Mouse (Mus musculus): ENCODE results near the gene Ormdl3.

- no peak for TF ChIP-seq RCOR1 (IDR thresholded peaks at IDR 0.05; ENCODE audit: low read depth, low read length)
- TF ChIP-seq POLR2A (IDR thresholded peaks at IDR 0.05; ENCODE audit: control insufficient read depth in 1 of 2, insufficient read depth in 1 of 2, low read depth in 1 of 2, low read length in 2 of 2, poor library complexity in 1 of 2), result no peak
- TF ChIP-seq ELF1 (IDR thresholded peaks at IDR 0.05; ENCODE audit: low read depth, low read length), result no peak
- TF ChIP-seq CTCF (IDR thresholded peaks at IDR 0.05 in 2 of 3, conservative IDR thresholded peaks at IDR 0.05 in 1 of 3; ENCODE audit: control insufficient read depth in 1 of 3, insufficient read depth in 1 of 3, low read depth in 2 of 3, low read length in 3 of 3, poor library complexity in 1 of 3, severe bottlenecking in 1 of 3), result no peak
- TF ChIP-seq USF1 (IDR thresholded peaks at IDR 0.05; ENCODE audit: low read depth, low read length), result no peak
- no peak for TF ChIP-seq E2F4 (IDR thresholded peaks at IDR 0.05; ENCODE audit: borderline replicate concordance, low read depth, low read length)
- no peak for TF ChIP-seq EP300 (IDR thresholded peaks at IDR 0.05; ENCODE audit: low read depth in 1 of 2, low read length in 2 of 2)
- TF ChIP-seq MAX (IDR thresholded peaks at IDR 0.05; ENCODE audit: low read length), result no peak
- no peak for TF ChIP-seq JUND (IDR thresholded peaks at IDR 0.05; ENCODE audit: low read depth, low read length)
Observed at GRCm38 (mm10) chr11:98586087-98586891, 879 bp downstream of the Ormdl3 start.

Data from MEL (cell line).